Mouse (Mus musculus): ENCODE data around the gene Efl1.
A peak's percentile ranks its signal among the peaks of the same experiment; 100 is the strongest.

- TF ChIP-seq POLR2A (IDR thresholded peaks at IDR 0.05; ENCODE audit: borderline replicate concordance, control insufficient read depth, low read depth, low read length) (peak; percentile 28; the same call in 1 of the 2 replicates), CTCF (IDR thresholded peaks at IDR 0.05; ENCODE audit: control insufficient read depth, insufficient read depth, low read length) (no peak)
These were observed at the start of gene Efl1, which contains the start of gene Saxo2 for GRCm38 (mm10) chr7:82648353-82649080.

All from bone marrow, adult 2 months (tissue).